In the genomic region with DNA sequence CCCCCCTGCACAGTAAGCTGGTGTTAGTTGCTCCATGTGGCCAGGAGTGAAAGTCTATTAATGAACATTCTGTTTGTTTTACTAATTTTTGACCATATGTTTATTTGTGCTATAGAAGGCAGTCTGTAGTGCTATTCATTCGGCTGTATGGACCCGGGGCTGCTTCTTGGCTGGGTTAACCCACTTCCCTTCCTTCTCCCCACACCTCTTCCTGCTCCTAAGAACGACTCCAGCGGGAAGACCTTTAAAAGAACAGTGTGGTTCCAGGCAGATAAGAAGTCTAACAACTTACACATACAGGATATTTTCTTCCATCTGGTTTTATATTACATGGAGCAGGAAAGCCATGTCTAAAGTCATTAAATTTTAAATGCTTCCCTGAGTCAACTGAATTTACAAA, we compare ENCODE assay signal across 16 mouse cellular contexts.
"Had no signal": no experiment of that assay in that cellular context is flagged by ENCODE, and none has a peak within 500 bp of the region (broad histone marks: within the 10 kb centered on the region; RNA-seq: fewer than 3 reads in every experiment).

No protein-coding gene starts in this region.

- ATAC-seq: midbrain, embryonic 15.5 days had no signal

- H3K4me2 ChIP-seq: liver, embryonic 11.5 days; liver, embryonic 15.5 days; lung, embryonic 14.5 days; midbrain, embryonic 11.5 days; midbrain, embryonic 15.5 days; neural tube, embryonic 12.5 days had no signal

- H3K27me3 ChIP-seq: liver, embryonic 15.5 days; megakaryocyte, embryonic 14.5 days; midbrain, embryonic 15.5 days; neural tube, embryonic 12.5 days had no signal

- H3K9ac ChIP-seq: liver, embryonic 15.5 days; lung, embryonic 14.5 days; midbrain, embryonic 15.5 days; neural tube, embryonic 12.5 days had no signal

- DNase-seq: kidney, adult 9 months; kidney, postnatal 4 days; left cerebral cortex, postnatal 4 days; lung, embryonic 14.5 days; lung, postnatal 14 days; thymus, adult 18-20 months; thymus, postnatal 14 days had no signal

- H3K27ac ChIP-seq: kidney, postnatal 0 days; layer of hippocampus, adult 2 months; liver, embryonic 15.5 days; macrophage; midbrain, embryonic 15.5 days; neural tube, embryonic 12.5 days had no signal

- H3K9me3 ChIP-seq: liver, embryonic 15.5 days; midbrain, embryonic 15.5 days; neural tube, embryonic 12.5 days had no signal

- H3K36me3 ChIP-seq: liver, embryonic 15.5 days; midbrain, embryonic 15.5 days; neural tube, embryonic 12.5 days had no signal

- H3K4me1 ChIP-seq: liver, embryonic 15.5 days; midbrain, embryonic 15.5 days; neural tube, embryonic 12.5 days had no signal

- H3K4me3 ChIP-seq: layer of hippocampus, adult 2 months; liver, embryonic 15.5 days; megakaryocyte, embryonic 14.5 days; midbrain, embryonic 15.5 days; neural tube, embryonic 12.5 days had no signal
